Mouse (Mus musculus) kidney, adult 2 months (tissue): ENCODE measurements around the gene Armh3.

Experiments
- CTCF ChIP-seq: fragments of 200-500 bp; conservative IDR thresholded peaks from 2 replicates; pipeline ENCODE4 v1.5.1; 2011; ENCODE audit warnings: low read depth, mild to moderate bottlenecking, control low read depth, low read length, moderate library complexity, mixed read lengths; ENCODE audit not compliant: insufficient read depth, insufficient read length
- POLR2A ChIP-seq: fragments of 200-500 bp; IDR thresholded peaks from one replicate; pipeline ENCODE4 v1.6.1; 2011; ENCODE audit warnings: low read depth, low read length, control low read depth

DNA sequence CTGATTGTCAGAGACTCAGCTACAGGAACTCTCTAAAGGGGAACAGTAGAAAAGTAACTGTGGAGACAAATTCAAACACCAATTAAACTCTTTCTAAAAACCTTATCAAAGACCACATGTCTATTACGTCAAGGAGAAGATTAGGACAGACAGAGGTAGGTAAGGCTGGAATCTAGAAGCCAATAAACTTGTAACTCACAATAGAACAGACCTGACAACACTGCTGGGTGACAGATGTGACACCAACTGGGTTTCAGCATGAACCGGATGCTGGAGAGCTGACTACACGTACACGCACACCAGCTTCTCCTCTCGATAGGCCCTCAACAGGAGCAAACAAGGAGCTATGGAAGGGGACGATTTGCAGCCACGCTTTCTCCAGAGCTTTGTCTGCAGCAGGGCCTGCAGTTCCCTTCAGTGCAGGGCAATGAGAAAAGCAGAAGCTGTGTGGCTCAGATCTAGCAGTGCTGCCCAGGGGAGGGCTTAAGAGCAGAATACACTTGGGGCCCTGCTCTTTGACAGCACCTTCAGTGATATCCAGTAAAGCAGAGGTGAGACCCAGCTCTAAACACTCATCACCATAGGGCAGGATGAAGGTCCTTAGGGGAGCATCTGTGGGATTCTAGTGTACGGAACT lies 142.9 kb downstream of the Armh3 start:
- TF ChIP-seq CTCF (no peak), POLR2A (no peak)
